Mouse (Mus musculus) right cerebral cortex, postnatal 36 days (tissue): ENCODE measurements at regions not wholly inside any gene's neighbourhood (a gene's known extent, or its start where the extent isn't known, plus 50 kb on each side); places are given as distances from the start of the nearest gene placed in this dataset.

Experiments
- DNase-seq, 2 experiments: peaks; one replicate each; pipeline ENCODE4 v3.0.0; 2022; ENCODE audit warnings: low spot score in 2 of 2, mixed read lengths in 1 of 2

GRCm38 (mm10) chr9:79109611-79110010 lies 494.3 kb downstream of the Cd109 start:
- no peak for DNase-seq

DNA sequence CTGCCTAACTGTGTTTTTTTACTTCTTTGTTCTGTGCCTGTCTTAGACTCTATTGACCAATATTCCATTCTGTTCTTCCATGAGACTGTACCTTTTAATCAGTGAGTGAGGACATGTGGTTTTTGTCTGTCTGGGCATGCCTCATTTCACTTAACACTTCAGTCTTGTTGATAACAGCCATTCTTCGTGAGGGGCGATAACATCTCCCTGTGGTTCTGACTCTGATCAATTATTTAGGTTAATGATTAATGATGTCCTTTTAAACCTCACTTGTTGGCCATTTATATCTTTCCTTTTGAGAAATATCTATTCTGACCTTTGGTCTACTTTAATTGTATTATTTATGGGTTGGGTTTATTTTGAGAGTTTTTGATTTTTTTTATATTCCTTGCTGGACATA lies 496.0 kb downstream of the Cd109 start:
- no peak for DNase-seq

DNA sequence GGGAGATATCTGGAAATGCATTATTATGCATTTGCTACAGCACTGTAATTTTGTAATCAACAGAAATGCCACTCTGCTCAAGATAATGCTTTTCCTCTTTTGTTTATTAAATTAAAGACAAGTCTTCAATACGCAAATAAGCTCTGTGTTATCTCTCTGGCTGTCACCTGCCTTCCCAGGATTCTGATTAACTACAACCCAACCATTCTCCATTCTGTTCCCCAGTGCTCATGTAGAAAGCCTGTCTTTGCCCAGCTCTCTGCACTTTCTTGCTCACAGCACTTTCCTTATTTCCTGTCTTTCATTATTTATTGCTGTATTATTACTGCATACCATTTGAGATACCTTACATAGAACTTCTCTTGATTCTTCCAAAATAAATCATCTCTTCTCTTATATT lies 525.6 kb downstream of the Cd109 start:
- no peak for DNase-seq

GRCm38 (mm10) chr9:79146004-79146403 lies 530.7 kb downstream of the Cd109 start:
- DNase-seq: no peak

GRCm38 (mm10) chr9:79165596-79165995 lies 550.2 kb downstream of the Cd109 start:
- DNase-seq: no peak

DNA sequence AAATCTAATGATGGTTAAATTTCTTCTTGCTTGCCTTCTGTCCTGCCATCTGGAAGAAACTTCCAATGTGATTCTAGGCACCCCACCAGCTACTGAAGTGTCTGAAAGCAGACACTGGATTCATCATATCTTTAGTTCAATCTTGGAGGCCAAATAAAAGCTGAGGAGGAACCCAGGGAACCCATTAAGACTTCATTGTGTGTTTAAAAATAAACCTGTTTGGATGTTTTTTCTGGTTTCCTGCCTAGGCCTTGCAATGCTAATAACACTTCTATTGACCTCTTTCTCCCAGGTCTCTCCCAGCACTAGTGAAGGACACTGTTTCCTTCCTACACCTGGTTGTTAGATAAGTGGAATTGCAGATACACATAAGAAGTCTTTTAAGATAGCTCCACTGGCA lies 545.6 kb downstream of the Col12a1 start:
- no peak for DNase-seq

DNA sequence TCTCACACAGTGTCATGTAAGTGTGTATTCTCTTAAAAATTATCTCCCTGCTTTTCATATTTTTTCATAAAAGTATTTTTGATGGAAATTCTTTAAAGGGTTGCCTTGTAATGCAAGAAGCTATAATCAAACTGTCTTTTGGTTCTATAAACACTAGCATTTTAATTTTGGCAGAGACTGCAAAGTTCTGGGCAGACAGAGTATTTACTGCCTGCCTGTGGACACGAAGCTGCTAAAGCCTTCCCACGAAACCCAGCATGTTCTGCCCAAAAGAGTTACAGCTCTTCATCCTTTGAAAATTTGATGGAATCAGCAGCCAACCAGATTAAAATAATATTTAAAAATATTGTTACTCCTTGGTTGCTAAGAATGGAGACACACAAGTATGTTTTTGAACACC lies 538.7 kb downstream of the Col12a1 start:
- DNase-seq: no peak

DNA sequence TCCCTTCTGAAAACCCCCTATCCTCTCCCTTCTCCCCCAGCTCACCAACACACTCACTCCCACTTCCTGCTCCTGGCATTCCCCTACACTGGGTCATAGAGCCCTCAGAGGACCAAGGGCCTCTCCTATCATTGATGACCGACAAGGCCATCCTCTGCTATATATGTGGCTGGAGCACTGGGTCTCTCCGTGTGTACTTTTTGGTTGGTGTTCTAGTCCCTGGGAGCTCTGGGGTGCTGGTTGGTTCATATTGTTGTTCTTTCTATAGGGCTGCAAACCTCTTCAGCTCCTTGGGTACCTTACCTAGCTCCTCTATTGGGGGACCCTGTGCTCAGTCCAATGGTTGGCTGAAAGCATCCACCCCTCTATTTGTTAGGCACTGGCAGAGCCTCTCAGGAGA lies 523.2 kb downstream of the Col12a1 start:
- DNase-seq: no peak

GRCm38 (mm10) chr9:79201755-79202154 lies 516.9 kb downstream of the Col12a1 start:
- DNase-seq: peak; percentile 3 to 10

DNA sequence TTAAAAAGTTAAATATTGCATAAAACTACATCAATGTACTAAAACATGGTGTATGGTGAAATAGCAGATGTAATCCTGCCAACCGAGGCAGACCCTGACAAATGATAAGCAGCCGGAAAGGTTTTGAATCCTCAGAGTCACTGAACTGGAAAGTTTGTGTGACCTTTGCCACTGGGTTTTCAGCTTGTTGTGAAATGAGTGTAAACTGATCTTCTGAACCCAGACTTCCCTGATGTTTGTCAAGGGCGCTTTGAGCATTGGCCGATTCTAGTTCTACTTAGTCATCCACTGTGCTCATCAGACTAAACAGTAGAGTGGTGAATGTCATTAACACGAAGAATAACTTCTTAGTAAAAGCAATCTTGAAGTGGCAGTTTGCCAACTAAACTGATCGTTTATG lies 505.3 kb downstream of the Col12a1 start:
- no peak for DNase-seq

DNA sequence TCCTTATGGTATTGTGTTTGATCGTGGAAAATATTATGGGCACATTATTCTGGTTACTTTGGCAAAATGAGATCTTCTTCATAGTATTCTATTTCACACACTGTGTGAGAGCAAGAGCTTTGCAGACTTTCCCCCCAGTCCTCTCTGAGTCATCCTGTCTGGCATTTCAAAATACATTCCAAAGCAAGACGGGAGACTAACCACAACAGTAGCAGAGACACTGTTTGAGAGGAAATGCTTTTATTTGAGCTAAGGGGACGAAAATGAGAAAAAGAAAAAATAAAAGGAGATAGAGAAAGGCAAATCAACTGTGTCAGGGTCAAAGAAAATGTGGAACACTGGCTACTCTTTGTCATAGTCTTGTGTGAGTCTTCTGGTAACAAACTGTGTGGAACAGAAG lies 502.6 kb downstream of the Col12a1 start:
- no peak for DNase-seq

DNA sequence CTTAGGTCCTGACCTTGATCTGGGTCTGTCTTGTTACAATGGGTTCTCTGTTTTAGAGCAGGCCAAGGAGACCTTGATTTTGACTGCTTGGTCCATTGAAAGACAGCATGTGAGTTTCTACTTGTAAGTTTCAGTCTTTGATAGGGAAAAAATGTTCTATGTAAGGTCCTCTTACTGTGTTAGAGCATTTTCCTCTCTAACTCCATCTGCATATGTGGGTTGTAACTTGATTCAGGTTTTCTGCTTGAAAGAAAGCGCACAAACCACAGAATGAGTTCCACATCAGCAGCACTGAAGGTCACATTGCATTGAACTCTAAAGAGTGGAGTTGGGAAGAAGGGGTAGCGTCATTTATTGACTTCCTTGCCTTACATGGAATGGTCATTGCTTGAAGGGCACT lies 502.2 kb downstream of the Col12a1 start:
- no peak for DNase-seq

DNA sequence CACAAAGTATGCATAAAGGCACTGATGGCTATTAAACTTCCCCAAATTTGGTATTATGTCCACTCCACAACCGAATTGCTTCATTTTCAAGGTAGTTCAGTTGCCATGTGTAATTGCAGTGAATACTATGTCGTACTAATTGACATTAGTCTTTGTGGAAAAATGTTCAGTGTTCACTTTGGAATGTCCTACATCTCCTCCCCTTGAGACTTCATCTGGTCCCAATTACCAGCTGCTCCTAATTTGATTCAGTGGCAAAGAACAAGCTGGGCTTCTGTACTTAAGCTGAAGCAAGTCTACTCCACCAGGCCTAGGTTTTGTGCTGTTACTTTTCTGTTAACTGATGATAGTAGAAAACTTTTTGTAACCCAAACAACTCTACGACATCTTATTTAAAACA lies 485.6 kb downstream of the Col12a1 start:
- no peak for DNase-seq

DNA sequence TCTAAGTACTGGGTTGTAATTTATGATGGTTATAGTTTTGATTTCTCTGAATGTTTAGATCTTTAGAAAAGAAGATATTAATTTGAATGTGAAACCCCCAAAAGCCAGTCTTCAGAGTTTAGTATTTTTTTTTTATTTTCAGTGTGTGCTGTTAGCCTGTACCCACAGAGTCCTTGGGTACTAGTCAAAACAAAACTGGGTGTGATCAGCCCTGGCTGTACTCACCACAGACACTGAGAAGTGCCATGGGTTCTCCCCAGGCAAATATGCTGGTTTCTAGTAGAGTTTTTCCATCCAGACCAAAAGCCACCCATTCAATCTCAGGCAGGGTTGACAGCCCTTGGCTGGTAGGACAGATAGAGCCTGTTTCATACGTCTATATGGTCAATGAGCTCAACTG lies 484.9 kb downstream of the Col12a1 start:
- DNase-seq: no peak

- DNase-seq: no peak
Measured at GRCm38 (mm10) chr9:79269646-79270213, 448.9 kb downstream of the Col12a1 start.

- no peak for DNase-seq
Measured at GRCm38 (mm10) chr9:79270256-79270655, 448.4 kb downstream of the Col12a1 start.

- no peak for DNase-seq
Measured at GRCm38 (mm10) chr9:79287849-79288248, 430.8 kb downstream of the Col12a1 start.

DNA sequence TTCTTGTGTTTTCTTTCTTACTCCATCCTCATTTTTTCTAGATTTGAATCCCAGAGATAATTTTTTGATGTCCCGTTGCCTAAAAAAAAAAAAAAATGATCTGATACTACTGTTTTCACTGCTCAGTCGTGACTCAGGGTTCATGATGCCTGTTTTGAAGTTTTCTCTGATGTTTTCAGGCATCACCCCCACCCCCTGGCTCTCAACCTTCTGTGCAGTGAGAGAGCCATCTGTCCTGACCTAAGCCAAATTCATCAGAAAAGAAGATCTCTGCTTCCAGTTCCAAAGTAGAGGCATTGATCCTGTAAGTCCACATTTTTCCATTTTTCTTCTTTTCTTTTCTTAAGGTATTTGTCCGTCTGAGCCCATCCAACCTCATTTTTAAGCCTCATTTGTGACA lies 423.3 kb downstream of the Col12a1 start:
- no peak for DNase-seq

DNA sequence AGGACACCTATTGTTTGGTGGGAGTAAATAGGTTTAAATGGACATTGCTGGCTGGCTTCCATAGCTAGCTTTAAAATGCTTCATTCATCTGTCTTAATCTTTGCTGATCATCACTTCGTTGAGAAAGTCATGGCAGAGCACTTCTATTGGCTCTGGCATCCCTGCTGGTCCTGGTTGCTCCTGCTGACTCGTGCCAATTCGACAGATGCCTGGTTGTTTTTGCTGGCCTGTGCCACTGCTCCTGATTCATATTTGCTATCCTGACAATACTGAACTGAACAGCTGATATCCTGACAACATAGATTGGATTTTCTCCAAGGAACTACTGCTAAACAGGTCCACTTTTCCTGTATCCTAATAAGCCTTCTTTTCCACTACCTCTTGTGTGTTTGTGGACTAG lies 417.1 kb downstream of the Col12a1 start:
- DNase-seq: no peak

DNA sequence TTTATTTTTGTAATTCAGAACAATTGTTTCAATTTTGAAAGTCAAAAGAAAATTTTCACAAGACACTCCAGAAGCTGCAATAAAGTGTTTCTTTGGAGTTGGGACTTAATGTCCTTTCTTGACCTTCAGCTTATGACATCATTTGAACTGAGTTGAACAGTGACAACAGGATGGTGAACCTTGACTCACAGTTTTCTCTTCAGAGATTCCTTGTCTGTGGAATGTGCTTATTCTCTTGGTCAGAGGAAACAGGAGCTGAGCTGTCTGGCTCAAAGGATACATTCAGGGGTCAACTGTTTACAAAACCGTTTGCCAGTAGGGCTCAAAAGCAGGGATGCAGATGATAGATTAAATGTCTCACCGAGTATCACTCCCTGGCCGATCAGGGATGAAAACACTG lies 408.0 kb downstream of the Col12a1 start:
- no peak for DNase-seq

GRCm38 (mm10) chr9:79317411-79317810 lies 401.2 kb downstream of the Col12a1 start:
- DNase-seq: no peak

- no peak for DNase-seq
Measured at GRCm38 (mm10) chr9:79346371-79347096, 372.1 kb downstream of the Col12a1 start.

GRCm38 (mm10) chr9:79392020-79392419 lies 326.6 kb downstream of the Col12a1 start:
- peak in 1 of 2 experiments; percentile 5 for DNase-seq

DNA sequence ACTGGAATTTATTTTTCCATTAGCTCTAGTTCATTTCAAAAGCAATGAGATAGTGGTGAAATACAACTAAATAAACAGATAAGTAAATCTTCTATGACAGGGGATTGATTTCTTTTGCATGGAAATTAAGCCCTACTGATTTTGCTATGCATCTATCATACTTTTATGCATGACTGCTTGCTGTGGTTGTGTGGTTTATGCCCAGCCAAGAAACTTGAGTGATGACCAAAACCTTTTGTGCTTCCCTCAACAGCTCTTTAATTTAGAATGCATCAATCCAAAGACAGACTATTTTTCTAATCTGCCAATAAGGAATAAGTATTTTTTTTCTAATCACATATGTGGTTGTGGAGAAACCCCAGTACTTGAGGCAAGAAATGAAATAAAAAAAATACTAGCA lies 303.6 kb downstream of the Col12a1 start:
- DNase-seq: no peak
